Mouse (Mus musculus): Measurements from ENCODE around the gene Srpr. TPM values are rescaled to one million over a fixed set of nuclear protein-coding genes. Genes with fewer than 3 reads are reported as not detected.

The Srpr gene
- 138 and 153 TPM in 2 replicates for total RNA-seq (2021)
- long read RNA-seq, transcript Srpr-201 (14 exons, 2,993 nt), result major isoform, 121 of 162 reads
- long read RNA-seq, partial matches to known transcripts, result 28 of 162 reads
- long read RNA-seq, other reads (novel, unspliced or antisense), result 13 of 162 reads

GRCm38 (mm10) chr9:35199772-35200471 is at the start of gene Srpr, which contains the start of gene Tirap:
Gene Srpr, plus strand, starts transcription at chr9:35200175.
Gene Tirap, minus strand, starts transcription at chr9:35200291.
- peak; percentile 96 for DNase-seq

- no peak for DNase-seq
Measured at GRCm38 (mm10) chr9:35152923-35153322, 47.1 kb upstream of the Srpr start.

GRCm38 (mm10) chr9:35156002-35156710 is 43.8 kb upstream of the Srpr start:
- DNase-seq, result no peak

- DNase-seq, result no peak
Measured at GRCm38 (mm10) chr9:35156862-35157261, 43.1 kb upstream of the Srpr start.

GRCm38 (mm10) chr9:35158477-35158876 is 41.5 kb upstream of the Srpr start:
- DNase-seq, result no peak

GRCm38 (mm10) chr9:35160662-35161061 is 39.3 kb upstream of the Srpr start:
- no peak for DNase-seq

GRCm38 (mm10) chr9:35161721-35162120 is 38.3 kb upstream of the Srpr start:
- no peak for DNase-seq

GRCm38 (mm10) chr9:35163011-35163690 is 36.8 kb upstream of the Srpr start:
- peak; percentile 49 for DNase-seq

GRCm38 (mm10) chr9:35164142-35164874 is 35.7 kb upstream of the Srpr start:
- no peak for DNase-seq

- DNase-seq, result no peak
Measured at GRCm38 (mm10) chr9:35166144-35166797, 33.7 kb upstream of the Srpr start.

GRCm38 (mm10) chr9:35166798-35167635 is 33.0 kb upstream of the Srpr start:
- DNase-seq, result no peak

- no peak for DNase-seq
Measured at GRCm38 (mm10) chr9:35170071-35170470, 29.9 kb upstream of the Srpr start.

- no peak for DNase-seq
Measured at GRCm38 (mm10) chr9:35173331-35173730, 26.6 kb upstream of the Srpr start.

GRCm38 (mm10) chr9:35175251-35176123 is 24.5 kb upstream of the Srpr start, which contains the start of gene Dcps:
Gene Dcps, minus strand, starts transcription at chr9:35176061.
- peak; percentile 90 for DNase-seq

- DNase-seq, result no peak
Measured at GRCm38 (mm10) chr9:35176124-35176659, 23.8 kb upstream of the Srpr start.

- no peak for DNase-seq
Measured at GRCm38 (mm10) chr9:35182832-35183231, 17.1 kb upstream of the Srpr start.

GRCm38 (mm10) chr9:35183359-35183758 is 16.6 kb upstream of the Srpr start:
- DNase-seq, result no peak

GRCm38 (mm10) chr9:35186430-35186829 is 13.5 kb upstream of the Srpr start:
- no peak for DNase-seq

GRCm38 (mm10) chr9:35187351-35187903 is 12.5 kb upstream of the Srpr start:
- no peak for DNase-seq
